Mouse (Mus musculus) lung, adult 2 months (tissue): Measurements from ENCODE around the gene Syn3.

Source experiments
- CTCF ChIP-seq: fragments of 200-500 bp; IDR thresholded peaks from 2 replicates; pipeline ENCODE4 v1.5.1; 2011; ENCODE audit warnings: mild to moderate bottlenecking, low read length, control low read depth; ENCODE audit not compliant: insufficient read depth
- POLR2A ChIP-seq: fragments of 200-500 bp; IDR thresholded peaks from 2 replicates; pipeline ENCODE4 v1.6.1; 2011; ENCODE audit warnings: low read depth, mild to moderate bottlenecking, control low read depth, low read length, borderline replicate concordance; ENCODE audit errors: extremely low read depth

DNA sequence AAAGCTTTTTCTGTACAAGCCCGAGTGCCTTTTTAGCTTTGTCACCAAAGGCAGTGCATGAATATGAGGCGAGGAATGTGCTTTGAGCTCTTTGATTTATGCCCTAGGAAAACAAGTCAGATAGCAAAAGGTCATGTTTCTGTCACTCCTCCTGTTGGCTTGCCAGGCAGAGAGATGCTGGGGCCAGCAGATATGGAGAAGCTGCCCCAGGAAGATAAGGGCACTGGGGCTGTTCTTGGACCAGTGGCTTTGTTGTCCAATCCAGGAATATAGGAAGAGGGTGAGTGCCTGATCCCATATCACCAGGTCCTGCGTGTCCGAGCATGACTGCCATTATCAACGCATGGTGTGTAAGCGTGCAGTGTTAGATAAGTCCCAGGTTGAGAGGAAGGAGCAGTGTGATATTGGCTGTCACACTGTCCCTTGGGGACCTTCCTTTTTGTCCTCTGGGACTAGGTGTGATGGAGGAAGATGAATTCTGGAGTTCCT lies 336.9 kb downstream of the Syn3 start:
- TF ChIP-seq CTCF: no peak
- no peak for TF ChIP-seq POLR2A
